Mouse (Mus musculus) CH12.LX (cell line): ENCODE measurements around the gene Slc9a3r2. TPM values are rescaled to one million over a fixed set of nuclear protein-coding genes. Genes with fewer than 3 reads are reported as not detected.

Experiments
- DNase-seq: peaks from one replicate; pipeline ENCODE4 v3.0.0-alpha.2; 2013; ENCODE audit errors: extremely low read depth
- H3K27ac ChIP-seq: 2 replicates; pipeline ENCODE4 v1.5.1; 2012; ENCODE audit warnings: low read depth, mild to moderate bottlenecking, control low read depth, moderate library complexity; ENCODE audit not compliant: insufficient read depth
- H3K27me3 ChIP-seq: replicated peaks from 2 replicates; pipeline ENCODE3; 2012; ENCODE audit warnings: inconsistent platforms
- H3K36me3 ChIP-seq, 2 experiments: replicated peaks in 1 of 2; 2 replicates each; pipeline versions ENCODE3 to v1.6.1; 2012; ENCODE audit warnings: inconsistent platforms in 1 of 2, low read length in 1 of 2, mild to moderate bottlenecking in 1 of 2, mixed read lengths in 1 of 2, moderate library complexity in 1 of 2; ENCODE audit not compliant: control insufficient read depth in 1 of 2, insufficient read depth in 1 of 2
- H3K4me1 ChIP-seq, 2 experiments: 2 replicates each; pipeline ENCODE4 v1.6.1; 2012; ENCODE audit warnings: inconsistent platforms in 1 of 2, moderate library complexity in 1 of 2; ENCODE audit not compliant: insufficient read depth in 2 of 2, control insufficient read depth in 1 of 2
- H3K4me2 ChIP-seq: 2 replicates; pipeline ENCODE4 v1.6.1; 2012; ENCODE audit warnings: low read depth, mild to moderate bottlenecking, control low read depth; ENCODE audit not compliant: poor library complexity, insufficient read depth, severe bottlenecking
- H3K4me3 ChIP-seq, 3 experiments: fragments of 150-350 bp in 1 of 3; sonication (generic) in 1 of 3; replicated peaks in 1 of 3; 2 replicates each; pipeline versions ENCODE3 to v1.5.1; 2011 to 2012; ENCODE audit warnings: low read depth in 2 of 3, low read length in 2 of 3, mild to moderate bottlenecking in 2 of 3, moderate library complexity in 2 of 3, control low read depth in 1 of 3, improper control_type of control experiment in 1 of 3, inconsistent platforms in 1 of 3, mixed read lengths in 1 of 3; ENCODE audit not compliant: poor library complexity in 1 of 3
- H3K79me2 ChIP-seq: replicated peaks from 2 replicates; pipeline ENCODE4 v1.6.1; 2012; ENCODE audit warnings: mild to moderate bottlenecking, moderate library complexity; ENCODE audit not compliant: control insufficient read depth, poor library complexity, insufficient read depth, severe bottlenecking; ENCODE audit errors: extremely low read depth
- H3K9ac ChIP-seq: 2 replicates; pipeline ENCODE4 v1.6.1; 2012; ENCODE audit warnings: low read depth, mild to moderate bottlenecking, control low read depth, moderate library complexity; ENCODE audit not compliant: insufficient read depth
- H3K9me3 ChIP-seq: replicated peaks from 2 replicates; pipeline ENCODE3; 2012; ENCODE audit warnings: low read length, inconsistent platforms, mixed read lengths
- BHLHE40 ChIP-seq: IDR thresholded peaks from 2 replicates; pipeline ENCODE4 v1.6.1; 2011; ENCODE audit warnings: mild to moderate bottlenecking, low read depth, low read length, improper control_type of control experiment
- EP300 ChIP-seq: IDR thresholded peaks from 2 replicates; pipeline ENCODE4 v1.6.1; 2011; ENCODE audit warnings: low read length, improper control_type of control experiment
- HCFC1 ChIP-seq: IDR thresholded peaks from 2 replicates; pipeline ENCODE4 v1.6.1; 2012; ENCODE audit warnings: low read depth, mild to moderate bottlenecking, inconsistent platforms, low read length, improper control_type of control experiment
- JUND ChIP-seq: conservative IDR thresholded peaks from 2 replicates; pipeline ENCODE4 v1.6.1; 2011; ENCODE audit warnings: low read depth, low read length, improper control_type of control experiment
- KAT2A ChIP-seq: IDR thresholded peaks from 2 replicates; pipeline ENCODE4 v1.6.1; 2012; ENCODE audit warnings: low read length, improper control_type of control experiment, inconsistent platforms; ENCODE audit not compliant: insufficient replicate concordance
- MAFK ChIP-seq: IDR thresholded peaks from 2 replicates; pipeline ENCODE4 v1.6.1; 2011; ENCODE audit warnings: low read length, improper control_type of control experiment; ENCODE audit not compliant: insufficient replicate concordance
- POLR2AphosphoS2 ChIP-seq: IDR thresholded peaks from 2 replicates; pipeline ENCODE4 v1.6.1; 2011; ENCODE audit warnings: low read depth, low read length, improper control_type of control experiment
- RAD21 ChIP-seq: IDR thresholded peaks from 2 replicates; pipeline ENCODE4 v1.6.1; 2011; ENCODE audit warnings: low read depth, mild to moderate bottlenecking, low read length, improper control_type of control experiment, moderate library complexity
- RCOR1 ChIP-seq: conservative IDR thresholded peaks from 2 replicates; pipeline ENCODE4 v1.6.1; 2012; ENCODE audit warnings: low read depth, mild to moderate bottlenecking, inconsistent platforms, low read length, improper control_type of control experiment
- SIN3A ChIP-seq: IDR thresholded peaks from 2 replicates; pipeline ENCODE4 v1.6.1; 2012; ENCODE audit warnings: low read length, improper control_type of control experiment, inconsistent platforms
- SMC3 ChIP-seq: IDR thresholded peaks from 2 replicates; pipeline ENCODE4 v1.6.1; 2011; ENCODE audit warnings: low read depth, low read length, improper control_type of control experiment
- TCF12 ChIP-seq: IDR thresholded peaks from 2 replicates; pipeline ENCODE4 v1.6.1; 2014; ENCODE audit warnings: low read depth, mild to moderate bottlenecking, inconsistent platforms, low read length, improper control_type of control experiment
- USF2 ChIP-seq: conservative IDR thresholded peaks from 2 replicates; pipeline ENCODE4 v1.6.1; 2011; ENCODE audit warnings: low read depth, low read length, improper control_type of control experiment
- ZC3H11A ChIP-seq: IDR thresholded peaks from 2 replicates; pipeline ENCODE4 v1.6.1; 2012; ENCODE audit warnings: low read depth, mild to moderate bottlenecking, inconsistent platforms, low read length, improper control_type of control experiment
- ZKSCAN1 ChIP-seq: IDR thresholded peaks from 2 replicates; pipeline ENCODE4 v1.6.1; 2012; ENCODE audit warnings: low read depth, inconsistent platforms, low read length, improper control_type of control experiment, borderline replicate concordance
- ZNF384 ChIP-seq: IDR thresholded peaks from 2 replicates; pipeline ENCODE4 v1.6.1; 2012; ENCODE audit warnings: low read depth, low read length, improper control_type of control experiment, inconsistent platforms
- dilution Hi-C: fragments of 300-500 bp; cut with MboI; formaldehyde crosslinking; loops from 2 replicates; pipeline ENCODE4 v1.14.3; 2020; ENCODE audit warnings: low sequenced_read_pairs; ENCODE audit not compliant: extremely low pct_unique_long_range_greater_than_20kb, extremely low pct_ligation_motif_present
- in situ Hi-C: fragments of 300-500 bp; cut with MboI; formaldehyde crosslinking; loops from 3 replicates; pipeline ENCODE4 v1.14.3; 2019; ENCODE audit warnings: low sequenced_read_pairs, low pct_ligation_motif_present, low pct_unique_long_range_greater_than_20kb, mixed read lengths
- polyA plus RNA-seq: library from polyadenylated mRNA; unstranded; fragments of >175 nt; gene quantifications from 2 replicates; pipeline ENCODE4 v1.2.1, GENCODE M21; 2012; ENCODE audit warnings: low read depth; ENCODE audit not compliant: insufficient read length
- total RNA-seq, 2 experiments: library from RNA; depleted of rRNA; stranded (reverse); fragments of 300-350 nt in 1 of 2; fragments of >200 nt in 1 of 2; gene quantifications; 2 replicates each; pipeline ENCODE4 v1.2.3; 2012 to 2014

The Slc9a3r2 gene
- total and polyA plus RNA-seq, 3 experiments = 2.1 to 5.5 (median 4.8) TPM

- in situ Hi-C loops = no loop called here
- H3K27me3 ChIP-seq = no peaks in the 10 kb centered on the region
Measured at GRCm38 (mm10) chr17:24600502-24600901, 49.6 kb downstream of the Slc9a3r2 start.

GRCm38 (mm10) chr17:24597989-24598388 lies 52.1 kb downstream of the Slc9a3r2 start:
- DNase-seq = no peak
- Histone ChIP-seq H3K27me3 (no peaks in the 10 kb centered on the region), H3K79me2 (no peaks in the 10 kb centered on the region), H3K9ac (no peak overlapping the region), H3K4me3 (no peak overlapping the region), H3K9me3 (no peaks in the 10 kb centered on the region), H3K27ac (no peak overlapping the region), H3K36me3 (peaks cover 95 to 100% of the 10 kb centered on the region in 2 experiments), H3K4me2 (no peak overlapping the region), H3K4me1 (peaks cover 0 to 16% of the 10 kb centered on the region in 2 experiments; a peak in 2 of 4 replicates)
- dilution Hi-C loops = no loop called here
- in situ Hi-C loops = loop anchor here (5.0 kb wide), 1 partner anchor 54 kb away; the partner anchor contains the start of gene Slc9a3r2
- no peak for TF ChIP-seq ZNF384
- no peak for TF ChIP-seq EP300
- no peak for TF ChIP-seq SIN3A
- no peak for TF ChIP-seq POLR2AphosphoS2
- TF ChIP-seq BHLHE40 = no peak
- no peak for TF ChIP-seq JUND
- TF ChIP-seq KAT2A = no peak
- no peak for TF ChIP-seq ZKSCAN1
- no peak for TF ChIP-seq MAFK
- no peak for TF ChIP-seq HCFC1

More at GRCm38 (mm10) chr17:24600502-24600901, 49.6 kb downstream of the Slc9a3r2 start:
- TF ChIP-seq TCF12 = no peak
- no peak for TF ChIP-seq SMC3
- no peak for TF ChIP-seq RCOR1
- no peak for TF ChIP-seq RAD21
- no peak for TF ChIP-seq ZC3H11A
- TF ChIP-seq USF2 = no peak
- Histone ChIP-seq H3K9ac (no peak overlapping the region), H3K27ac (no peak overlapping the region), H3K4me1 (peaks cover 11 to 27% of the 10 kb centered on the region in 2 experiments), H3K79me2 (no peaks in the 10 kb centered on the region), H3K9me3 (no peaks in the 10 kb centered on the region), H3K4me3 (no peak overlapping the region), H3K36me3 (peaks cover 83 to 96% of the 10 kb centered on the region in 2 experiments), H3K4me2 (no peak overlapping the region)
- dilution Hi-C loops = no loop called here
- DNase-seq = no peak
